Mouse (Mus musculus) liver, postnatal 0 days (tissue): ENCODE results near the gene Gtsf1l.

Source experiments
- CTCF ChIP-seq: sonication (generic); IDR thresholded peaks from 2 replicates; pipeline ENCODE4 v1.5.1; 2016; ENCODE audit warnings: antibody characterized with exemption, low read depth
- EP300 ChIP-seq: IDR thresholded peaks from 2 replicates; pipeline ENCODE4 v1.6.1; 2016; ENCODE audit warnings: antibody characterized with exemption, low read depth, mild to moderate bottlenecking

GRCm38 (mm10) chr2:163123496-163123895 lies 35.8 kb upstream of the Gtsf1l start:
- TF ChIP-seq CTCF (no peak), EP300 (no peak)
